Mouse (Mus musculus) urinary bladder, postnatal 14 days (tissue): Measurements from ENCODE around the gene Cpne5.
"Not testable (repeated sequence)": the region's sequence is repeated elsewhere in the genome, so short reads cannot be mapped to it uniquely, and the experiment has no call there.

Source experiments
- DNase-seq: peaks from one replicate; pipeline ENCODE4 v3.0.0; 2021; ENCODE audit warnings: low spot score

The Cpne5 gene

GRCm38 (mm10) chr17:29136236-29136635 is 101.7 kb downstream of the Cpne5 start:
- peak; percentile 75 for DNase-seq

- DNase-seq, result no peak
Observed at GRCm38 (mm10) chr17:29135066-29135465, 102.9 kb downstream of the Cpne5 start.

GRCm38 (mm10) chr17:29129341-29129740 is 108.6 kb downstream of the Cpne5 start:
- no peak for DNase-seq

GRCm38 (mm10) chr17:29126561-29126960 is 111.4 kb downstream of the Cpne5 start:
- DNase-seq, result no peak

- DNase-seq, result peak; percentile 40
Observed at GRCm38 (mm10) chr17:29123578-29124174, 114.3 kb downstream of the Cpne5 start.

GRCm38 (mm10) chr17:29122817-29123216 is 115.2 kb downstream of the Cpne5 start:
- peak; percentile 69 for DNase-seq

GRCm38 (mm10) chr17:29120666-29121065 is 117.3 kb downstream of the Cpne5 start:
- DNase-seq, result peak; percentile 10

GRCm38 (mm10) chr17:29118057-29118456 is 119.9 kb downstream of the Cpne5 start:
- DNase-seq, result peak; percentile 1

- DNase-seq, result peak; percentile 1
Observed at GRCm38 (mm10) chr17:29117006-29117648, 120.8 kb downstream of the Cpne5 start.

- DNase-seq, result peak; percentile 2
Observed at GRCm38 (mm10) chr17:29116023-29116422, 121.9 kb downstream of the Cpne5 start.

GRCm38 (mm10) chr17:29113591-29114352 is 124.2 kb downstream of the Cpne5 start, which contains the start of gene Rab44:
TSS of gene Rab44 (plus strand) at chr17:29114145.
- DNase-seq, result peak; percentile 3

- peak; percentile 1 for DNase-seq
Observed at GRCm38 (mm10) chr17:29111332-29111731, 126.6 kb downstream of the Cpne5 start.

GRCm38 (mm10) chr17:29110356-29110755 is 127.6 kb downstream of the Cpne5 start:
- not testable (repeated sequence) for DNase-seq
